Mouse (Mus musculus) c-Kit-positive CD71-positive TER-119-negative erythroid progenitor cells, embryonic 14.5 days (primary cell): Measurements from ENCODE around the gene Hist1h4d.
"Not testable (repeated sequence)": the region's sequence is repeated elsewhere in the genome, so short reads cannot be mapped to it uniquely, and the experiment has no call there.

Source experiments
- DNase-seq: peaks from one replicate; pipeline ENCODE4 v3.0.0-alpha.2; 2013; ENCODE audit warnings: low read depth

Gene Hist1h4d

DNA sequence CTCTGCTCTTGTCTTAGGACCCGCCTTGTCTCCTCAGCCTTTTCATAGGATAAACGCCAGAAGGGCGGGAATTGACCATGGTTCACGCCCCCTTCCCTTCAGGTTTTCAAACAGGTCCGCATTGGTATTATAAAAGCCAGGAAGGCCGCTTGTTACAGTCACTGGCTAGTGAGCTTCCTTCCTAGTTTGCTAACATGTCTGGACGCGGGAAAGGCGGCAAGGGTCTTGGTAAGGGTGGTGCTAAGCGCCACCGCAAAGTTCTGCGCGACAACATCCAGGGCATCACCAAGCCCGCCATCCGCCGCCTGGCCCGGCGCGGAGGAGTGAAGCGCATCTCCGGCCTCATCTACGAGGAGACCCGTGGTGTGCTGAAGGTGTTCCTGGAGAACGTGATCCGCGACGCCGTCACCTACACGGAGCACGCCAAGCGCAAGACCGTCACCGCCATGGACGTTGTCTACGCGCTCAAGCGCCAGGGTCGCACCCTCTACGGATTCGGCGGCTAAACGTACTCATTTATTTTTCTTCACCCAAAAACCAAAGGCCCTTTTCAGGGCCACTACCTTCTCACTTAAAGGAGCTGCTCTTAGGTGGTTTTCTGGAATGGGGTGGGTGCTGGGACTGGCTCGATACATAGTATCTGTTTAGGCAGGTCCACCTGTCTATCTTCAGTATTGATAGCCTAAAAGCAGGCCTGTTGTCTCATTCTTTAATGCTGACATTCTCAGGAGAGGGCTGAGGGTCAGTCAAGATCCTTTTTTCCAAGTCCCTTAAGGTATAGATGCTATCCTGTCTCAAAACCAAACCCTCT lies at the start of gene Hist1h4d:
Gene Hist1h4d (plus strand): TSS at position 191 of the 811 bp plus-strand sequence.
- peak; percentile 94 for DNase-seq

DNA sequence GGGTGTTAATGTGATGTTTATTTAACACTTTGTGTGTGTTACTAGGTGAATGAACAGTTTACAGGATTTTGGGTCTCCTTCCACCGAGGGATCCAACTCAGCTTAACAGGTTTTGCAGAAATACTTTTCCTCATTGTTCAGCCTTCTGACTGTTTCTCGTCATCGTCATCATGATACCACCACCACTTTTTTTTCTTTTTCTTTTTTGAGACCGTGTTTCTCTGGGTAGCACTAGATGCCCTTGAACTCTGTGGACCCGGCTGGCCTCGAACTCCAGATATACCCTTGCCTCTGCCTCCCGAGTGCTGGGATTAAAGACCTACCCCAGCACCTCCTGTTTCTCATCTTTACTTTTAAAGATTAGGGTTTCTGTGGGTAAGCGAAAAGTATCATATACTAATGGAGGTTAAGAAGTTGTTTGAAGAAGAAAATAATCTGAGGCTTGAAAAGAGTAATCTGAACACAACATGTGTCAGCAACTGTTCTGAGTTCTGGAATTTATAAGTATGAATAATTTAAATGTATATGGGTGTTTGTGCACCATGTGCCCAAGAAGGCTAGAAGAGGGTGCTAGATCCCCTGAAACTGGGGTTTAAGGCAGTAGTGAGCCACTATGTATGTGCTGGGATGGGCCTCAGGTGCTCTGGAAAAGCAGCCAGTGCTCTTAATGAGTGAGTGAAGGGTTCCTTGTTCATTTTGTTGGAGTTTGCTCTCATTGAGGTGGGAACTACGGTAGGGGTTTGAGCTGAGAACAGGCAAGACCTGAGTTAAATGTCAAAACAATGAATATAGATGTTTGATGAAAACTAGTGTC lies 48.9 kb upstream of the Hist1h4d start:
- DNase-seq: no peak

DNA sequence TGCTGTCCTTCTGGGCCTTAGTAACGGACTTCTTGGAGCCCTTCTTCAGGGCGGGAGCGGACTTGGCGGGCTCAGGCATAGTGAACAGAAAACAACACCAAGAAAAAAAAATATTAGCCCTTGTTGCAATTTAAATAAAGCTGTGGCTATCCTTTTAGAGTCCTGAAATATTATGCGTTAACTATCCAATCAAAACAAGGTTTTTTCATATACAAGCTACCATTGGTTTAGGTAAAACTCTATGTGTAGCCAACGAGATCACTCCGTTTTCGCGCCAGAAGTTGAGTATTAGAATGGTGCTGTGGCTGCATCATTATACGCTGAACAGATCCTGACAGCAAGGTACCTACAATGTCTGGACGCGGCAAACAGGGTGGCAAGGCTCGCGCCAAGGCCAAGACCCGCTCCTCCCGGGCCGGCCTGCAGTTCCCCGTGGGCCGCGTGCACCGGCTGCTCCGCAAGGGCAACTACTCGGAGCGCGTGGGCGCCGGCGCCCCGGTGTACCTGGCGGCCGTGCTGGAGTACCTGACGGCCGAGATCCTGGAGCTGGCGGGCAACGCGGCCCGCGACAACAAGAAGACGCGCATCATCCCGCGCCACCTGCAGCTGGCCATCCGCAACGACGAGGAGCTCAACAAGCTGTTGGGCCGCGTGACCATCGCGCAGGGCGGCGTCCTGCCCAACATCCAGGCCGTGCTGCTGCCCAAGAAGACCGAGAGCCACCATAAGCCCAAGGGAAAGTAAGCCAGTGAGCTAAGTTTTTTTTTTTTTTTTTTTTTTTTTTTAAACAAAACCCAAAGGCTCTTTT lies 47.6 kb upstream of the Hist1h4d start, which contains the start of gene Hist1h2af:
Gene Hist1h2af (plus strand): TSS at position 347 of the 808 bp plus-strand sequence.
- peak; percentile 89 for DNase-seq

GRCm38 (mm10) chr13:23534368-23535131 lies 46.8 kb upstream of the Hist1h4d start:
- no peak for DNase-seq

DNA sequence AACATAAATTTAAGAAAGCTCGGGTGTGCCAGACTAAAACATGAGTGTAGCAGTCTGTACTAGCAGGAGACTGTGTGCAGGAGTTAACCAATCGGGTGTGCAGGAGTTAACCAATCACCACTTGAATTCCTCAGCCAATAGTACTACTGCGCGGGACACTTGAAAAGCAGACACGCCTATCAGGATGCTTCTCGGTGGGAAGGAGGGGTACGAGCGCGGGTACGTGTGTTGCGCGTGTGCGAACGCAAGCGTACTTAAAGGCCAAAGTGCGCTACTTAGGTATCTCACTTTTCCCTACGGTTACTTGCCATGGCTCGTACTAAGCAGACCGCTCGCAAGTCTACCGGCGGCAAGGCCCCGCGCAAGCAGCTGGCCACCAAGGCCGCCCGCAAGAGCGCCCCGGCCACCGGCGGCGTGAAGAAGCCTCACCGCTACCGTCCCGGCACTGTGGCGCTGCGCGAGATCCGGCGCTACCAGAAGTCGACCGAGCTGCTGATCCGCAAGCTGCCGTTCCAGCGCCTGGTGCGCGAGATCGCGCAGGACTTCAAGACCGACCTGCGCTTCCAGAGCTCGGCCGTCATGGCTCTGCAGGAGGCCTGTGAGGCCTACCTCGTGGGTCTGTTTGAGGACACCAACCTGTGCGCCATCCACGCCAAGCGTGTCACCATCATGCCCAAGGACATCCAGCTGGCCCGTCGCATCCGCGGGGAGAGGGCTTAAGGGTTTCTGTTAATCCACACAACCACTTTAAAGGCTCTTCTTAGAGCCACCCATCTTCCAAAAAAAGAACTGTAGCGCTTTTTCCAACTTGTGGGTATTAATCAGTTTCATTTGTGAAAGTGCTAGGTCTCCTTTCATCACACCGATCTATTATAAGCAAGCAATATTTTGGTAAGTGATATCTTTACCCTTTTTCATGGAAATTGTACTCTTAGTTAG lies 46.0 kb upstream of the Hist1h4d start, which contains the start of gene Hist1h3g:
Gene Hist1h3g (plus strand): TSS at position 286 of the 939 bp plus-strand sequence.
- DNase-seq: peak; percentile 94

GRCm38 (mm10) chr13:23536076-23536822 lies 45.1 kb upstream of the Hist1h4d start:
- no peak for DNase-seq

DNA sequence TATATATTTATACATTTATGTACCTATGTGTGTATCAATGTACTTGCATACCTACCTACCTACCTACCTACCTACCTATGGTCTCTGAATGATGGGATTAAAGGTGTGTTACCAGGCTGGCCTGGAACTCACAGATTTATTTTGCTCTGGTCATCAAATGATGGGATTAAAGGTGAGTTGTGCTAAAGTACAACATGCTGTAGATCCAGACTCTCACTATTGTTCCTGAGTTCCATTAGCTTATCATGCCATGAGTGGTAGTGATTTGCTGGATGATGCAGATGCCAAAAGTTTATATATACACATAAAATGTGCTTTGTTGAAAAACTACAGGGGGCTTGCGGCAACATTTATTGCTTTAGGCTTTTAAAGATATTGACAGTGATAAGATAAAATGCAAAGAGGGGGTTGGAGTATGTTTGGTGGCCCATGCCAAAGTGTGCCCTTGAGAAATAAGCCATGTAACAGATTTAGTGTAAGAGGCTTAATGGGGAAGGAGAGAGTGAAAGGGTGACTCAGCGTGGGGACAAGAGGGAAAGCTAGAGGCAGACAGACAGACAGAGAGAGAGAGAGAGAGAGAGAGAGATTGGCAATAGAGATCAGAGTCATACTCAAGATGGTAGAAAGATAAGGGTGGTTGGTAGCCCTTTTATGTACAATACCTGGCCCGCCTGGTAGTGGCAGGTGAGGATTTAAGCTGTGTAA lies 44.2 kb upstream of the Hist1h4d start:
- DNase-seq: no peak

GRCm38 (mm10) chr13:23538249-23538648 lies 43.1 kb upstream of the Hist1h4d start:
- DNase-seq: no peak

DNA sequence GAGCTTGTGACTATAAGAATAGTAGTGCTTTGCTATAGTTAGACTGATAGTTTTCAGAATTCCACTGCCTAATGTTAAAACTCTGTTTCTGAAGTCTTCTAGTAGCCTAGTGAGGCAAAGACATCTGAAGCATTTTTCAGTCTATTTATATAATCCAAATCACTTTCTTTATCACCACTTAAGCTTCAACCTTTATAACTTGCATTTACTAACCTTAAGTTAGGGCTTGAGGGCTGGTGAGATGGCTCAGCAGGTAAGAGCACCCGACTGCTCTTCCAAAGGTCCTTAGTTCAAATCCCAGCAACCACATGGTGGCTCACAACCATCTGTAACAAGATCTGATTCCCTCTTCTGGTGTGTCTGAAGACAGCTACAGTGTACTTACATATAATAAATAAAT lies 41.6 kb upstream of the Hist1h4d start:
- not testable (repeated sequence) for DNase-seq

- DNase-seq: no peak
These were observed 39.9 kb upstream of the Hist1h4d start for GRCm38 (mm10) chr13:23541497-23541896.

GRCm38 (mm10) chr13:23542225-23542980 lies 39.0 kb upstream of the Hist1h4d start:
- not testable (repeated sequence) for DNase-seq

GRCm38 (mm10) chr13:23542999-23543607 lies 38.3 kb upstream of the Hist1h4d start, which contains the start of gene Hist1h2bh:
Gene Hist1h2bh (minus strand): TSS chr13:23543392.
- DNase-seq: peak; percentile 97

GRCm38 (mm10) chr13:23543965-23544786 lies 37.2 kb upstream of the Hist1h4d start, which contains the start of gene Hist1h3f:
Gene Hist1h3f (plus strand): TSS chr13:23544052.
- peak; percentile 91 for DNase-seq

DNA sequence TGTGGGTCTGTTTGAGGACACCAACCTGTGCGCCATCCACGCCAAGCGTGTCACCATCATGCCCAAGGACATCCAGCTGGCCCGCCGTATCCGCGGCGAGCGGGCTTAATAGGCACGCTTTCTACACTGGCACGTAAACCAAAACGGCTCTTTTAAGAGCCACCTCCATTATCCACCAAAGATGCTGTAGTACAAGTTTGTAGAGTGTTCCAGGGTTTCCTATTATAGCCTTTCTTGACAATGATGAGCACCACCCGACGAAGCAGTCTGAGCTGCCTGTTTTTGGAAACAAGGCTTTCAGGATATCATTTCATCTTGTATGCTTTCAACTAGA lies 36.6 kb upstream of the Hist1h4d start:
- DNase-seq: not testable (repeated sequence)

GRCm38 (mm10) chr13:23546694-23547093 lies 34.7 kb upstream of the Hist1h4d start:
- no peak for DNase-seq

GRCm38 (mm10) chr13:23550761-23551145 lies 30.6 kb upstream of the Hist1h4d start:
- no peak for DNase-seq
